Mouse (Mus musculus) E14TG2a.4 (cell line): ENCODE data around the gene Otop2.

ENCODE experiments used
- CTCF ChIP-seq: conservative IDR thresholded peaks from 2 replicates; pipeline ENCODE4 v1.5.1; 2014; ENCODE audit warnings: low read length
- POU5F1 ChIP-seq: IDR thresholded peaks from 2 replicates; pipeline ENCODE4 v1.6.1; 2014; ENCODE audit warnings: low read length, borderline replicate concordance

- TF ChIP-seq CTCF = no peak
- no peak for TF ChIP-seq POU5F1
Observed at GRCm38 (mm10) chr11:115359726-115360125, 52.8 kb downstream of the Otop2 start.
